Mouse (Mus musculus) lung, postnatal 0 days (tissue): ENCODE results near the gene Trpm8.

Experiments used
- CTCF ChIP-seq: IDR thresholded peaks from 2 replicates; pipeline ENCODE4 v1.5.1; 2016; ENCODE audit warnings: antibody characterized with exemption, mild to moderate bottlenecking
- EP300 ChIP-seq: IDR thresholded peaks from 2 replicates; pipeline ENCODE4 v1.6.1; 2016; ENCODE audit warnings: antibody characterized with exemption, mild to moderate bottlenecking, control low read depth

- TF ChIP-seq CTCF = peak; percentile 67
- no peak for TF ChIP-seq EP300
Measured at GRCm38 (mm10) chr1:88289917-88290316, 12.5 kb downstream of the Trpm8 start.
